Mouse (Mus musculus): ENCODE results near the gene Snai1.

Gene Snai1

DNA sequence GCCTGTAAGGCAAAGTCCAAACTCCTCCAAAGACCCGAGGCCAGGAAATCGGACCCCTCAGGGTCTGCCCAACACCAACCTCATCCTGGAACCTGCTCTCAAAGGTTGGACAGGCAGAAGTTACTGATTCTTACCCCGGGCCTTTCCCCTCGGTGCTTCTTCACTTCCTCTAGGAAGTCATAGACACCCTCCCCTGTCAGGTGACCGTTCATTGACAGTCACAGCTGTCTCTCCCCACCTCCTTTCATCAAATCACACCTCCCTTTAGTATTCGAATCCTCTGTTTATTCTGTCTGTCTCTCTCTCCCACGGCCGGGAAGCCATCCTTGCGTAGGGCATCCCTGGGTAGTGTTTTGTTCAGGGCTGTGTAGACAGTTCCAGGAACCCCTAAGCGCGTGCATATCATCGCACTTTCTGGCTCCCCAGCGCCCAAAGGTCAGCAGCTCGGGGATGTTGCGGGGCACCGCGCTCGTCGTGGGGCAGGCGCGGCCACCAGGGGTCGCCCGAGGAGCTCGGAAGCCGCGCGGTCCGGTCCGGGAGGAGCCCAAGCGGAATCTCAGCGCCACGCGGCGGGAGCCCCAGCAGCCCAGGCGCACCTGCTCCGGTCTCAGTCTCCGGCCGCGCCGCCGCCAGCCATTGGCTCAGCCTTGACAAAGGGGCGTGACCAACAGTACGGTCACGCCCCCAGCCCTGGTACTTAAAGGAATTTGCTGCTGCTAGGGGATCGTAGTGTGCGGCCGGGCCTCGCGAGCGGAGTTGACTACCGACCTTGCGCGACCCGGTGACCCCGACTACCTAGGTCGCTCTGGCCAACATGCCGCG lies at the start of gene Snai1:
TSS of gene Snai1 (plus strand) at position 720 of the 822 bp plus-strand sequence.
- DNase-seq (ENCODE audit: low spot score in 2 of 2) = peak; percentile 87 to 88

DNA sequence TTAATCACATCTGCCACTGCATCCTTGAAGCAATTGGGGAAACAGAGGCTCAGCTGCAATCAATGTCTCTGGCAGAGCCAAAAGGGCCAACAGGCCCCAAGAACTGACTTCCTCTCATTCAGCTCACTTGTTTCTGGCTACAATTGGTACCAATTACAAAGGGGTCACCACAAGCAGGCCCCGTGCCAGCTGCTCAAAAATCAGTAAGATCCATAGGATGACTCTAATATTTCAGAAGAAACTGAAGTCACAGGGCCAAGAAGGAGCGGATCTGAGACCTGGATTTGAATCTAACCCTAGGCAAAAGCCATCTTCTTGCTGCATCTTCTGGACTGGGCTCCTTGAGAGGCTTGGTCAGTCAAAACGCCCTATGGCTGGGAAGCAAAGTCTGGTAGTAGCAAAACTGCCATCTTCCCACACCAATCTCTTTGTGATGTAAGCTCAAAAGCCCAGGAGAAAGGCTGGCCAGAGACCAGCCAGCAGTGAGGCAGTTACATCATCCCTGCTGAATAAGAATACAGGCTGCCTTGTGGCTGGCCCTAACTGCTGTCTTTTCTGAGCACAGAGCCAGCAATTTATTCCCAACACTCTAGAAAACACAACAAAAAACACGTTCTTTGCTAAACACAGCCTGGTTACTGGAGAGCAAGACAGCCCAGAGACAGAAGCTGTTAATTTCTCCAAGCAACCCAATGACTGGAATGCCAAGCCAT lies 47.0 kb upstream of the Snai1 start:
- peak; percentile 75 to 86 for DNase-seq (ENCODE audit: low spot score in 2 of 2)

DNA sequence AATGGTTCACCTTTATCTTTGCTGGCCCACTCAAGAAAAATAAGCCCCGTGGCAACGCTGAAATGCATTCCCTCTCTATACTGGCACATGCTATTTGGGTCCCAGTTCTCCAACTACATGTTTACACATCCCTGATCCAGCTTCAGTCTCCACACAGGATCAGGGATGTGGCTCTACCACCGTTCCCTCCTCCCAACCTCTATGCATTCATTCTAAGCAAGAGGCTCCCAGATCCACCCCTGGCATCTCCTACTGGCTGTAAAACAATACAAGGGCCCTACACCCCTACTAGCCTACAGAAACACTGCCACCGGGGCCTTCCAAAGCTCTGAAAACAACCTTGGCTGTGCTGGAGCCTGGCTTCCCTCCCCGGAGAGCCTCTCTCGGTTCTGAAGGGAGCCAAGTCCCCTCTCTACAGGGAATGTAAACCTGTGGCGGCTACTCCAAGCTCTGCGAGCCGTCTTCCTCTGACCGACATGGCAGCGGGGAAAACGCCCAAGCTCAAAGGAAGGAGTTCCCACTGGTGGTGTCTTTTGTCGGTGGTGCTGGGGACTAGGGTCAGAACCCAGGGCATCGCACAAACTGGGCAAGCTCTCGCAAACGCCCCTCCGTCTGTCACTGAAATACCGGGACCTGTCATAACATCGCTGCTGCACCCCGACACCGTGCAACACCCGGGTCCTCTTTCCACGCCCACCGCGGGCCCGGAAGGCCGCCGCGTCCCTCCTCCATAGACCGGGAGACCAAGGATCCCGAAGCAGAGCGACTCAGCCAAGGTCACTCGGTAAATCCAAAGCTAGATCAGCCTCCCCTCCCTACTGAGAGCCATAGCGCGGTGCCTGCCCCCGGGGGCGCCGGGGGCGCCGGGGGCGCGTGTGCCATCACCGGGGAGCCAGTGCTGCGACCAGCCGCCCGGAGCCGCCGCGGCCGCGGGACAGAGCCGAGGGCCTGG lies 46.0 kb upstream of the Snai1 start, which contains the start of gene Rnf114:
TSS of gene Rnf114 (plus strand) at position 889 of the 952 bp plus-strand sequence.
- DNase-seq (ENCODE audit: low spot score in 2 of 2) = no peak

DNA sequence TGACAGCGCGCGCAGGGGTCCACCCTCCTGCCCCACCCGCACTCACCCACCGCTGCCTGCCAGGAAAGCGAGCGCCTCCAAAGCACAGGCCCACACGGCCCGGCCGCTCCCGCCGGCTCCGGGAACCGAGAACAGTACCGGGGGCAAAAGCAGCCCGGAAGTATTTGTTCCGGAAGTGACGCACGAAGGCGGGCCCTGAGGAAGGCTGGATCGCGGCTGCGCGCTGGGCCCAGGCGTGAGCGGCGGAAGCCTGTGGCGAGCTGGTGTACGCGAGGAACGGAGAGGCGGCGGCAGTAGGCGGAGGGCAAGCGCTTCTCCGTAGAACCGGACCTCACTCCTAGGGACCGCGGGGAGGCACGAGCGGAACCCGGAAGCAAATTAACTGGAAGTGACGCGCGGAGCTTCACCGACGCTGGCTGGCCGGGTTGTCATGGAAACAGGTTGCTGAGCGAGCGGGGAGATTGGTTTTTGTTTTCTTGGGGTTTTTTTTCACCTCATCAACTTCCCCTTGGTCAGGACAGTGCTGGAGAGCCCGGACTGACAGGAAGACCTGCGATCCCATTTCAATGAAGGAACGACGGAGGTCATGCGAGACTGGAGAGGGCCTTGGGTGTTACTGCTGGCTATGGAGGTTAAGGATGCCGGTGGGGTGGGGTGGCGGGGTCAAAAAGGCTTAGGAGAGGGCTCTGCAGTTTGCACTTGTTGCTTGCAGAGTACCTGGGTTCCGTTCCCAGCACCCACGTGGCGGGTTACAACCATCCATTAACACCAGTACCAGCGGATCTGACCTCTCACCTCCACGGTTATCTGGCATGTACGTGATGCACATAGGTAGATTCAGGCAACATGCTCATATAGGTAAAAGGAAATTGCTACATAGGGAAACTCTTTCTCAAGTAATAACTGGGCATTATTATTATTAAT lies 45.0 kb upstream of the Snai1 start, which contains the start of gene Spata2:
TSS of gene Spata2 (minus strand) at position 175 of the 924 bp plus-strand sequence.
- DNase-seq (ENCODE audit: low spot score in 2 of 2) = peak; percentile 94 to 95

DNA sequence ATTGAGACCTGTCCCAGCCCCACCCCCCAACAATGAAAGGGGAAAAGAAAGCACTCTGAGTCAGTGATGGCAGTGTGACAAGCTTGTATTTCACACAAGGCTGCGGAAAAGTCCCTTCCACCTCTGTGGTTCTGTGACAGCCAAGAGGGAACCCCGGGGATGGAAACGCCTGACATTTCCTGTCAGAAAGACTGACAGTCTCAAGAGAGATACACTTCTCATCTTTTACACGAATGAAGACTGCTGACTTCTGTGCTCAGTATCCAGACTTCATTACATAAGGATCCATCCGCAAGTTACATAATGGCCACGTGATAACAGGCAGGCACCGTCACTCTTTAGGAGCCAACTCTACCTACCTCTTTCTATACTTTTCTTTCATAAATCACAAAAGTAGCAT lies 41.6 kb upstream of the Snai1 start:
- no peak for DNase-seq (ENCODE audit: low spot score in 2 of 2)

DNA sequence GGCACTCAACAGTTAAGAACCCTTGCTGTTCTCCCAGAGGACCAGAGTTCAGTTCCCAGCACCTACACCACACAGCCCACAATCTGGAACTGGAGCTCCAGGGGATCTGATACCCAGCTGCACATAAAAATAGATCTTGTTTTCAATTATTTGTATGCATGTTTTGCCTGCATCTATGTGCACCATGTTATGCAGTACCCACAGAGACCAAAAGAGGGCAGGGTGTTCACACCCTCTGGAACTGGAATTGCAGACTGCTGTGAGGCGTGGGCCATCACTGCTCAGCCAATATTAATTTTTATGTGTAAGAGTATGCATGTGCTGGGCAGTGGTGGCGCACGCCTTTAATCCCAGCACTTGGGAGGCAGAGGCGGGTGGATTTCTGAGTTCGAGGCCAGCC lies 40.7 kb upstream of the Snai1 start:
- no peak for DNase-seq (ENCODE audit: low spot score in 2 of 2)

DNA sequence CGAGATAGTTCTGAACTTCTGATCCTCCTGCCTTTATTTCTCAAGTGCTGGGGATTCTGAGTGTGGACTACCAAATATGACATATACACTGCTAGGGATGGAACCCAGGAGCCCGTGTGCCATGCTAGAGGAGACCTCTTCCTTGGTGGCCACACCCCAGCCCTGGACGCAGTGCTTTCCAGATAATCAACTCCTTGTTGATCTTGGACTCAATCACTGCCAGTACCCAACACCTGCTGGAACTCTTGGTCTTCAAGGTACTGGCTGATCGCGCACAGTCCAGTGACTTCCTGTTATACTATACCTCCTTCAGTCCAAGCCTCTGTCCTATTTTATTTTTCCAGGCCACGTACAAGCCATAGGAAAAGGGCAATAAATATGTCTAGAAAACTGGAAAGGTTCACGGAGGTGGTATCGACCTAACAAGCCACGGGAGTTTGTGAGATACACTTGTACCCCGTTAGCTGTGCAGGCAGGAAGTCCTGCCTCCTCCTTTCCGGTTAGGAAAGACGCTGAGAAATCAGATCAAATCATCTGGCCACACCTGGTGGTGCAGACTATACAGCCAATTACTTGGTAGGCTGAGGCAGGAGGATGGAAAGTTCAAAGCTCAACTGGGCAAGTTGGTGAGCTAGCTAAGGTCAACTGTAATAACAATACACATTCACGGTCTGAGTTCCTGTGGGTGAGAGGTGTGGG lies 35.3 kb upstream of the Snai1 start:
- DNase-seq (ENCODE audit: low spot score in 2 of 2) = no peak

DNA sequence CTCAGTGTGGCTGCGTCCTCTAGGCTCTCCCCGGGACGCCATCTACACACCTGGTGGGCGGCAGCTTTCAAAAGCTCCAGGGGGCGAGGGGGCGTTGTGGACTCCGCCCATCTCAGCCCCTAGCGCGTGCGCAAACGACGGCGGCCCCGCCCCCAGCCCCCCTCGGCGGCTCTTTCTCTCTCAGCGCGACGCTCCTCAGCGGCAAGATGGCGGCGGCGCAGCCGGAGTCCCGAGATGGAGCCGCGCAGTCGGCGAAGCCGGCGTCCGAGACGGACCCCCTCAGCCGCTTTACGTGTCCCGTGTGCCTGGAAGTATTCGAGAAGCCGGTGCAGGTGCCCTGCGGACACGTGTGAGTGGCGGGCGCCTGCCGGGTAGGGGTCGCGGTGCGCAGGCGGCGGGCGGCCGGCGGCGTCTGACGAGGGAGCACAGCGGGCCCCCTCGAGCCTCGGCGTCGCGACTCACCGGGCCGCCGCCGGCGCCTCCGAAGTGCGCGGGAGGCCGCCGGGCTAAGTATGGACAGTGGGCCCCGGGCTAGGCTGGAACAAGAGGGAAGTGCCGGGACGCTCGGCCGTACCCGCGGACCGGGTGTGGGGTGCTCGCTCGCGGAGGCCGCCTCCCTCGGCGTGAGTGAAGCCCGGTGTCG lies 34.6 kb upstream of the Snai1 start:
- DNase-seq (ENCODE audit: low spot score in 2 of 2) = peak; percentile 94 to 95

DNA sequence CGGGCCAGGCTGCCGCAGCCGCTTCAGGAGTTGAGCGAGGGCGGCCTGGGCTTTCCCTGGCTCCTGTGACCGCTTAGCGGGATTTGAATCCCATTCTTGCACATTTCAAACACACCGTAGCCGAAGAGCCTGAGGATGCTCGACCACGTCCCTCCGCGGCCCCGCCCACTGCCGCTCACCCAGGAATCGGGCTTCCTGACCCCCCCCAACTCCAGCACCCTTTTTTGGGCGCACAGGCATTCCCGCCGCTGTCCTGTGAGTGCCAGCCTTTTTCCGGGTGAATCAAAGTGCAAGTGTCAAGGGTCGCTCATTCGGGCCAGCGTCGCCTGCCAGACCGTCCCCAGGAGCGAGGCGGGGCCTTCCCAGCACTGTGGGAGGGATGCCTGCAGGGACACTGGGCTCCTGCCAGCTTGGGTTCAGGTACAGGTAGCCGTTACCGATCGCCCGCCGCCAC lies 34.1 kb upstream of the Snai1 start:
- DNase-seq (ENCODE audit: low spot score in 2 of 2) = no peak

DNA sequence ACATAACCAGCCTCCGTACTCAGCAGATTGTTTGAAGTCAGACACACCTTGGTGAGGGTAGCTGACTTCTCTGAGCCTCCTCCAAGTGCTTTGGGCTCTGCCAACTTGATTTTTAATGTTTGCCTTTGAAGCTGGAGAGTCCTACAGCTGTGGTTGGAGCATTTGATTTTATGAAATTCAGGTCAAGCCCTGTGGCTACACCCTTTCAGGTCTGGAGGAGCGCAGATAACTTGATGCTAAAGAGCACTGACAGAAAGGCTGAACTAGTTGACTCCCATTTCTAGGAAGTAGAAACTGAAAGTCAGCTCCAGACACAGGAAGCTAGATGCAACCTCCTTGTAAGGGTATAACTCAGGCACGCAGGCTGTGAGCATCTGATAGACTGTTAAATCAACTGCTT lies 32.9 kb upstream of the Snai1 start:
- no peak for DNase-seq (ENCODE audit: low spot score in 2 of 2)

DNA sequence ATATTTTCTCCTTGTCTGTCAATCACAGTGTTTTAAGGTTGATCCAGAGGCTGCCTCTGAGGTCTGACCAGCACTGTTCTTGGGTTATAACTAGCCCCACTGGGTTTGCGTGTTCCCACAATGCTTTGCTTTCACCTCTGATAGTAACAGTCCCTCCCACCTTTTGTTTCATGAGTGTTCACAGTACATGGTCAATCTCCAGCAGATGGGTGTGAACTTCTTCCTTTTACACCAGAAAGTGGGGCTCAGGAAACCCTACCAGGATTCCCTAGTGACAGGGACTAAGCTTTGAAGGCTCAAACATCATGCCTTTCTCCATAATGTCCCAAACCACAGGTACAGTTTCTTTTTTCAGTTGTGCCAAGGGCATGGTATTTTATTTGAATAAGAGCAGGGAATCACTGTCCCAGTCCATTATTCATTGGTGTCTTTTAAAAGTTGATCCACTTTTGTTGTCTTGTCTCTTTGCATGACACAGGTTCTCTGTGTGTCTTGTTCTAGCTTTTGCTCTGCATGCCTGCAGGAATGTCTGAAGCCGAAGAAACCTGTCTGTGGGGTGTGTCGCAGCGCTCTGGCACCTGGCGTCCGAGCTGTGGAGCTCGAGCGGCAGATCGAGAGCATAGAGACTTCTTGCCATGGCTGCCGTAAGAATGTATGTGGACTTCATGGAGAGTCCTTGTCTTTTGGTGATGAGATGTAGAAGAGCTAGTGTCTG lies 31.3 kb upstream of the Snai1 start:
- DNase-seq (ENCODE audit: low spot score in 2 of 2) = no peak

DNA sequence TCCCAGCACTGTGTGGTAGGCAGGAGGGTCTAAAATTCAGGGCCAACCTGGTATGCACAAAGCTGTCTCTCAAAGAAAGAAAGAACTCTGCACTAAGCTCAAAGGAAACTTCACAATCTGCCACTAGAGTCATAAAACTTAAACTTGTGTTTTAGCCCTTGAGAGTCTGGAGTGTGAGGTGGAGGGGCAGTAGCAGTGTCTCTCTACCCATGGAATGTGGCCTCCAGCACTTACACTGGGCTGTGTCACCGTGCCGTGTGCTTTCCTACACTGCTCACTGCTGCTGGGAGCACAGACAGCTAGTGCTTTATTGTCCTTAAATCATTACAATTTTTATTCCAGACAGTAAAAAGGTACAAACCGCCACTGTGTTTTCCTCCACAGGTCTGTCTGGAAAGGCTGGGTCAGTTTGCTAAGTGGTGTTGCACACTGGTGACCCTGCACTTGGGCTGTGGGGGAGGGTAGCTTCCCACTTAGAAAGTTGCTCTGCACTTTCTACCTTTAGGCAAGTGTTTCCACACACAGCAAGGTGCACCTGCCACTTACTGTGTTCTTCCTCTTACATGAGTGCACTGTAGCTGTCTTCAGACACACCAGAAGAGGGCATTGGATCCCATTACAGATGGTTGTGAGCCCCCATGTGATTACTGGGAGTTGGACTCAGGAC lies 30.1 kb upstream of the Snai1 start:
- no peak for DNase-seq (ENCODE audit: low spot score in 2 of 2)

DNA sequence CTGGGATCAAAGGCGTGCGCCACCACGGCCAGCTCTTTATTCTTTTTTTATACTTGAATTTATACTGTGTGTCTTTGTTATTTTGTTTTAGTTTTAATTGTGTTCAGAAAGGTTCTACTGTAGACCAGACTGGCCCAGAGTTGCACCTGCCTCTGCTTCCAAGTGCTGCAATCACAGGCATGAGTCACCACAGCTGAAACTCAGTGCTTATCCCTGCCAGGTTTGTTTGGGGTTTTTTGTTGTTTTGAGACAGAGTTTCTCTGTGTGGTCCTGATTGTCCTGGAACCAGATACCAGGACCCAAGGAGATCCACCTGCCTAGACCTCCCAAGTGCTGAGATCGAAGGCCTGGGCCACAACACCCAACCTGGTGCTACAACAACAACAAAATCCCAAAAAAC lies 29.4 kb upstream of the Snai1 start:
- no peak for DNase-seq (ENCODE audit: low spot score in 2 of 2)

DNA sequence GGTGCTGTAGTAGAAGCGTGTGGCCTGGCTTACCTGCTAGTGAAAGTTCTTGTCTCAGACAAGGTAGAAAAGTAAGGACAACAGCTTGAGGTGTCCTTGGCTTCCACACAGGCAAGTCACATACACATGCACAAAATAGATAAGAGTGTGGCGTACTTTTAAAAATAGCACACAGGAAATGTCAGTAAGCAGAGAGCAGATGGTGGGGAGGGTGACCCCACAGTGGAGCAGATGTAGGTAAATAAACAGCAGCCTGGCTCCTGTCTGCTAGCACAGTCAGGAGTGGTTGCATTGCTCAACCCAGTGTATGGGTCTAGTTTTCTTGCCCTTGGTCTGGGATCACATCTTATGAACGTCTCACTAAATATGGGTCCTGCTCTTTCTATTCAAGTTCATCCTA lies 27.5 kb upstream of the Snai1 start:
- DNase-seq (ENCODE audit: low spot score in 2 of 2) = no peak

DNA sequence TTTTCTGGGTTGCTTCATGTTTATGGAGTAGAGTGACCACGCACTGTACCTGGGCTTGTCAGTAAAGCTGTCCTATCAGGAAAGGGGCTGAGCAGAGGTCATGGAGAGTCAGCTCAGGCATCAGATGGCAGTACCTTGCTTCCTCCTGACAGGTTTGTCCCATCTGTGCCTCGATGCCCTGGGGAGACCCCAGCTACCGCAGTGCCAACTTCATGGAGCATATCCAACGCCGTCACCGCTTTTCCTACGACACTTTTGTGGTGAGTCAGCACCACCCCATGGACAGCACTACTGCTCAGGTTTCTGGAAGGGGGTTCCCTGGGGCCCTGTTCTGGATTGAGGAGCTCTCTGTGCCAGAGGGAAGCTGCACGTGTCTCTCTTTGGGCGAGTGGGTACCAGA lies 25.6 kb upstream of the Snai1 start:
- DNase-seq (ENCODE audit: low spot score in 2 of 2) = no peak

DNA sequence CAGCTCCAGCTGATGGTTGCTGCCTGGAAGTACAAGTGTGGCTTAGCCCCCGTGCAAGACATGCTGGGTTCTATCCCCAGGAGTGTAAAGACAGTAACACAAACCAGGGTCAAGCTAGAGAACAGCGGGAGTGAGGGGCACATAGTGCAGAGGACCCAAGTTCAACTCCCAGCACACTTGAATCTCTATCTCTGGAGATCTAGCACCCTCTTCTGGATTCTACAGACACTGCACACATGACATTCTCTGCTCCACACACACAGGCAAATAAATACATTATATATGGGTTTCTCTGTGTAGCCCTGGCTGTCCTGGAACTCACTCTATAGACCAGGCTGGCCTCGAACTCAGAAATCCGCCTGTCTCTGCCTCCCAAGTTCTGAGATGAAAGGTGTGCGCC lies 25.0 kb upstream of the Snai1 start:
- DNase-seq (ENCODE audit: low spot score in 2 of 2) = no peak

DNA sequence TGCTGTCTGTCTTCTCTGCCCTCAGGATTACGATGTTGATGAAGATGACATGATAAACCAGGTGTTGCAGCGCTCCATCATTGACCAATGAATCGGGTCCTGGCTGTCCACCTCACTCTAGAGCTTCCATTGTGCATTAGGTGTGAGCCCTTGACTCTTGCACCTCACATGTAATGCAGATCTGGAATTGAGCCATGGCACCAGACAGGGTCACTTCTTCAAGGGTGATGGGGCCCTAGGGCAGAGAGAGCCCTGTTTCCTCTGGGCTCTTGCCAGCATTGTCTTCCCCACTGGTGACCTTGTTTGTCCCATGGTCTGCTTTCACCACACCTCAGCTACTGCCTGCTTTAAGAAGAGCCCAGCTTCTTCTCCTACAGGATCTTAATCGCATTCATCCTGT lies 23.4 kb upstream of the Snai1 start:
- DNase-seq (ENCODE audit: low spot score in 2 of 2) = no peak

DNA sequence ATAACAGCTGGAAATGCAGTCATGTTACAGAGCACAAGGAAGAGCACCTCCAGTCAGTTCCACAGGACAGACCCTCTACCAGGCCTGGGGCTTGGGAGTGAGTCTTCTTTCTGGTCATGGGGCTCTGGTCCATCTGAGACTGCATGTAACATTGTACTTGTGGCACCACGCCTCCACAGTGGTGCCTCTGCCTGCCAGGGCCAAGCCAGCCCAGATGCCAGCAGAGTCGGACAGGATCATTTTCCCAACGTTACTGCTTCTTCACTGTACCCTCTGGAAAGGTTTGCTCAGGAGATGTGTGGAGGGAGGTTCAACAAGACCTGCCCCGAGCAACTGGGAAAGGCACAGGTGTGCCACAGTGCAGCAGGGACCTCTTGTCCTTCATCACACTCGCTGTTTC lies 22.3 kb upstream of the Snai1 start:
- DNase-seq (ENCODE audit: low spot score in 2 of 2) = no peak
